Mouse (Mus musculus) neural tube, embryonic 14.5 days (tissue): ENCODE results near the gene Sqor. TPM values are rescaled to one million over a fixed set of nuclear protein-coding genes. Genes with fewer than 3 reads are reported as not detected.

Experiments used
- ATAC-seq: fragments of 200-750 bp; cut with Nextera tagmentation; 2 replicates; pipeline ENCODE4 v1.8.0; 2017; ENCODE audit warnings: low read depth, mild to moderate bottlenecking, moderate TSS enrichment, moderate library complexity
- H3K27ac ChIP-seq: fragments of 300-500 bp; sonication (generic); 2 replicates; pipeline ENCODE4 v1.5.1; 2014; ENCODE audit warnings: low read depth, mild to moderate bottlenecking, control low read depth, low read length, moderate library complexity, mixed read lengths
- H3K27me3 ChIP-seq: fragments of 300-500 bp; sonication (generic); 2 replicates; pipeline ENCODE4 v1.6.1; 2014; ENCODE audit warnings: low read length; ENCODE audit not compliant: control insufficient read depth, insufficient read depth
- H3K36me3 ChIP-seq: fragments of 300-500 bp; sonication (generic); 2 replicates; pipeline ENCODE4 v1.6.1; 2014; ENCODE audit warnings: low read length, mixed read lengths; ENCODE audit not compliant: control insufficient read depth, insufficient read depth
- H3K4me1 ChIP-seq: fragments of 300-500 bp; sonication (generic); 2 replicates; pipeline ENCODE4 v1.6.1; 2014; ENCODE audit warnings: low read length; ENCODE audit not compliant: control insufficient read depth, insufficient read depth
- H3K4me2 ChIP-seq: fragments of 300-500 bp; sonication (generic); 2 replicates; pipeline ENCODE4 v1.6.1; 2014; ENCODE audit warnings: mild to moderate bottlenecking, low read depth, low read length, control low read depth
- H3K4me3 ChIP-seq: fragments of 300-500 bp; sonication (generic); 2 replicates; pipeline ENCODE4 v1.5.1; 2014; ENCODE audit warnings: low read depth, low read length, control low read depth, mixed read lengths
- H3K9ac ChIP-seq: fragments of 300-500 bp; sonication (generic); replicated peaks from 2 replicates; pipeline ENCODE4 v1.6.1; 2014; ENCODE audit warnings: low read depth, mild to moderate bottlenecking, control low read depth, low read length, mixed read lengths
- H3K9me3 ChIP-seq: fragments of 300-500 bp; sonication (generic); 2 replicates; pipeline ENCODE4 v1.6.1; 2016; ENCODE audit warnings: low read length; ENCODE audit not compliant: control insufficient read depth
- WGBS: fragments of 180-500 bp; shearing (Covaris S2); extraction: QIAGEN DNeasy Blood & Tissue Kit; methylation state at CpG from one replicate; pipeline ENCODE4 v1.1.7; 2014; 5-methylcytosine and 5-hydroxymethylcytosine counted together
- polyA plus RNA-seq: library from polyadenylated mRNA; unstranded; fragments of >200 nt; fragmentation: Nextera tagmentation; extraction: Ambion mirVana; gene quantifications from 2 replicates; pipeline ENCODE4 v1.2.1, GENCODE M21; 2014

Gene Sqor
- polyA plus RNA-seq, 1 experiment from 2014 or later = 3.0 TPM

DNA sequence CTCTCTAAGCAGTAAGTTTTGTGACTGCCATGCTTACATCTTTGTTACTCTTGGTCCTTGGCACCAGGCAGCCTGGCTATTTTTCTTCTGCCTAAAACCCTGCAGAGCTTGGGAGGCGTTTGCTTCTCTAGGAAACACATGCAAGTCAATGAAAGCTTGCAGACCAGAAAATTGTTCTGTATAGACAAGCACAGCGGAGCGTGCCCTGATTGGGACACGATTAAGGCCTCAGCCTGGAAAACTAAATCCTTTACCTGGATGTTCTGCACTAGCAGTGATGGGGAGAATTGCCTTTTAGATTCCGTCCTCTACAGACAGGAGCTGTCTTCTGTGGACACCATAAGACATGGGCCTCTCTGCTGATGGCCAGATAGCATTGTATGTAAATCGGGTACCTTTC, 39.4 kb downstream of the Sqor start:
- no peak for ATAC-seq
- H3K4me3 ChIP-seq = no peak overlapping the region
- 79% methylated on average over 6 of the region's 6 CpGs for WGBS

GRCm38 (mm10) chr2:122806040-122806439, 41.0 kb downstream of the Sqor start:
- Histone ChIP-seq H3K27me3 (no peaks in the 10 kb centered on the region), H3K9me3 (no peaks in the 10 kb centered on the region), H3K4me3 (no peak overlapping the region), H3K36me3 (no peaks in the 10 kb centered on the region), H3K9ac (no peak overlapping the region), H3K4me1 (no peaks in the 10 kb centered on the region), H3K27ac (no peak overlapping the region), H3K4me2 (no peak overlapping the region)
- 92% methylated on average over 3 of the region's 3 CpGs for WGBS
- no peak for ATAC-seq

More for the DNA sequence above, 39.4 kb downstream of the Sqor start:
- Histone ChIP-seq H3K27ac (no peak overlapping the region), H3K9me3 (no peaks in the 10 kb centered on the region), H3K27me3 (no peaks in the 10 kb centered on the region), H3K4me1 (no peaks in the 10 kb centered on the region), H3K9ac (no peak overlapping the region), H3K4me2 (no peak overlapping the region), H3K36me3 (no peaks in the 10 kb centered on the region)

DNA sequence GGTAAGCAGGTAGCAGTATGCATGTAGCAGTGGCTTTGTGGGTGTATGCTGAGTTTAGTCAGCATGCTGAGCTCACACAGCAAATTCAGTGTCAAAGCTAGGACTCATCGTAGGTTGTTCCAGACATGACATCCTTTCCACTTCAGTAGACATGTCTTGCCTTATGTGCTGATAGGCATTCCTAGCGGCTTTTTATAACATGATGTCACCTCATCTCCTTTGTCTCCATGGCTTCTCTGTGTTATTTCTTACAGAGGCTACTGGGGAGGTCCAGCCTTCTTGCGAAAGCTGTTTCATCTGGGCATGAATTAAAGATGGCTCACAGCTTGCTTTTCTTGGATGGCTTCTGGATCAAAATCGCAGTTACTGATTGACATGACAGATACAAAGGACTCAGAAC, 44.0 kb downstream of the Sqor start:
- no peaks in the 10 kb centered on the region for H3K9me3 ChIP-seq
- H3K4me2 ChIP-seq = no peak overlapping the region
- no peaks in the 10 kb centered on the region for H3K36me3 ChIP-seq
- no peaks in the 10 kb centered on the region for H3K27me3 ChIP-seq
- no peak overlapping the region for H3K4me3 ChIP-seq
- ATAC-seq = no peak
- 85% methylated on average over 4 of the region's 4 CpGs for WGBS
- no peak overlapping the region for H3K27ac ChIP-seq
- H3K4me1 ChIP-seq = no peaks in the 10 kb centered on the region
- H3K9ac ChIP-seq = no peak overlapping the region

GRCm38 (mm10) chr2:122816986-122817385, 51.9 kb downstream of the Sqor start:
- 90% methylated on average over 2 of the region's 2 CpGs for WGBS
- no peaks in the 10 kb centered on the region for H3K9me3 ChIP-seq
- ATAC-seq = no peak

GRCm38 (mm10) chr2:122821246-122821645, 56.2 kb downstream of the Sqor start:
- Histone ChIP-seq H3K4me3 (no peak overlapping the region), H3K9me3 (no peaks in the 10 kb centered on the region), H3K4me2 (no peak overlapping the region), H3K36me3 (no peaks in the 10 kb centered on the region), H3K27ac (no peak overlapping the region), H3K9ac (no peak overlapping the region), H3K4me1 (no peaks in the 10 kb centered on the region), H3K27me3 (no peaks in the 10 kb centered on the region)
- WGBS = 69% methylated on average over 2 of the region's 2 CpGs
- no peak for ATAC-seq

More at GRCm38 (mm10) chr2:122816986-122817385, 51.9 kb downstream of the Sqor start:
- H3K4me1 ChIP-seq = no peaks in the 10 kb centered on the region
- no peak overlapping the region for H3K27ac ChIP-seq
- no peak overlapping the region for H3K4me2 ChIP-seq
- no peaks in the 10 kb centered on the region for H3K36me3 ChIP-seq
- H3K27me3 ChIP-seq = no peaks in the 10 kb centered on the region
- H3K4me3 ChIP-seq = no peak overlapping the region
- H3K9ac ChIP-seq = no peak overlapping the region

DNA sequence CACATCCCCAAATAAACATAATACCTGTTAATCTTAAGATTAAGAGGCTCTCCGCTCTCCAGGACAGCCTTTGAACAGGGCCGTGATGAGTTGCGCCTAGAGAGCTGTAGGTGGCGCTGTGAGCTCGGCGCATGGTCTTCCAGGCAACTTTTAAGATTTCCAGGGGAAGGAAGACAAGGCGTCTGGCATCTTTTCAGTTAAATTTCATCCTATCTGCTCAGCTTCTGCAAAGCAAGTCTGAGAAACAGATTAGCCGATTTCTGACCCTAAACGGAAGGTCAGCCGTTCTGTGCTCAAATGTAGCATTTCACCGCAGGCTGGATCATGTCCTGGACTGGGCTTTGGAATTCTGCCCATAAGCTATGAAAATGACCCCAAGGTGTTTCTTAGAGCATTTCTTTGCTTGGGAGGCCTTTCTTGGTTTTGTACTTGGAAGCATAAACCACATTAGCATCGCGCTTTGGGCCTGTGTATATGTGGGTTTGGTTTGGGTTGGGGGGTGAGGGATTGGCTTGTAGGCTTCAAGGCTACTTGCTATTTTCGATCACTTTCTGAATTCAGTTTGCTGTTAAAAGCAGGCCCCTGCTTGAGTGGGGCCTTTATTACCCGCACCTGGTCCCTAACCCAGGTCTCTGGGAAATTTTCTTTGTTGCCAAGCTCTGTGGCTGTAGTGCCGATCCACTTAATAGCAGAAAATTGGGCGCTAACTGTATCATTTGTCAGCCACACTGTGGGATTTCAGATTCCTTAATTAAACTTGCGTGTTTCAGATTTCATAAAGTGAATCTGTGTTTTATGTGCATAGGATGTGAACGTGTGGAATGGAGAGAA, 60.6 kb downstream of the Sqor start:
- Histone ChIP-seq H3K27me3 (no peaks in the 10 kb centered on the region), H3K4me2 (no peak overlapping the region), H3K9me3 (no peaks in the 10 kb centered on the region), H3K36me3 (no peaks in the 10 kb centered on the region), H3K27ac (no peak overlapping the region), H3K4me1 (no peaks in the 10 kb centered on the region), H3K9ac (no peak overlapping the region), H3K4me3 (no peak overlapping the region)
- WGBS = 40% methylated on average over 19 of the region's 19 CpGs
- peak; percentile 76 for ATAC-seq

GRCm38 (mm10) chr2:122826302-122826701, 61.3 kb downstream of the Sqor start:
- H3K4me3 ChIP-seq = no peak overlapping the region
- no peak overlapping the region for H3K27ac ChIP-seq
- no peak overlapping the region for H3K9ac ChIP-seq
- no peaks in the 10 kb centered on the region for H3K27me3 ChIP-seq
- H3K4me2 ChIP-seq = no peak overlapping the region
- ATAC-seq = peak; percentile 52; the same call in 1 of the 2 replicates
- WGBS = 34% methylated on average over 3 of the region's 3 CpGs
- H3K9me3 ChIP-seq = no peaks in the 10 kb centered on the region
- no peaks in the 10 kb centered on the region for H3K4me1 ChIP-seq
- no peaks in the 10 kb centered on the region for H3K36me3 ChIP-seq

DNA sequence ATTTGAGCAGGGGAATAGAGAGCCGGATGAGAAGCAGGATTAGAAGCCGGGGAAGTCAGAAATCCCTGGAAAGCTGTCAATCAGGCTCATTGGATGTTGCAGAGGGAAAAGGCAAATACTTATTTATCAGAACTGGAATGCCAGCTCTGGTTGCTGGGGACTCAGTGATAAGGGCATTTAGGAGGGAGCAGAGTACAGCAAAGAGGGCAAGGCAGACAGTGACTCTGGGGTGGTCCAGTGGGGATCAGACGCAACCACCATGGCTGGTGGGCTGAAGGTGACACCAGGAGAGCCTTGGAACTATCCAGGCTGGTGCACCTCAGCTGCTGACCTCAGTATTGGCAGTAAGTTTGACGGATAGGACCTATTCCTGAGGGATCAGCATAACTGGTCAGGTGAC, 89.6 kb downstream of the Sqor start:
- ATAC-seq = no peak
- no peak overlapping the region for H3K27ac ChIP-seq
- H3K27me3 ChIP-seq = no peaks in the 10 kb centered on the region
- H3K4me3 ChIP-seq = no peak overlapping the region
- 78% methylated on average over 4 of the region's 4 CpGs for WGBS
- no peak overlapping the region for H3K4me2 ChIP-seq
- H3K36me3 ChIP-seq = no peaks in the 10 kb centered on the region
- no peaks in the 10 kb centered on the region for H3K9me3 ChIP-seq
- no peak overlapping the region for H3K9ac ChIP-seq
- H3K4me1 ChIP-seq = no peaks in the 10 kb centered on the region

GRCm38 (mm10) chr2:122855354-122855753, 90.3 kb downstream of the Sqor start:
- H3K4me3 ChIP-seq = no peak overlapping the region
- no peak overlapping the region for H3K27ac ChIP-seq
- no peaks in the 10 kb centered on the region for H3K27me3 ChIP-seq
- H3K4me2 ChIP-seq = no peak overlapping the region
- H3K9ac ChIP-seq = no peak overlapping the region
- no peak for ATAC-seq
- H3K4me1 ChIP-seq = no peaks in the 10 kb centered on the region
- 89% methylated on average over 3 of the region's 3 CpGs for WGBS
- H3K9me3 ChIP-seq = no peaks in the 10 kb centered on the region
- no peaks in the 10 kb centered on the region for H3K36me3 ChIP-seq
